Mouse (Mus musculus) adipocyte (in vitro differentiated cells): Measurements from ENCODE around the gene Naa11.

ENCODE experiments used
- DNase-seq: peaks from one replicate; pipeline ENCODE4 v3.0.0-alpha.2; 2016; ENCODE audit warnings: low spot score

Naa11 gene

GRCm38 (mm10) chr5:97392160-97392559, at the start of gene Naa11:
Gene Naa11 (minus strand): TSS chr5:97392379.
- no peak for DNase-seq

- DNase-seq: no peak
Observed at GRCm38 (mm10) chr5:97432512-97432911, 40.3 kb upstream of the Naa11 start.

DNA sequence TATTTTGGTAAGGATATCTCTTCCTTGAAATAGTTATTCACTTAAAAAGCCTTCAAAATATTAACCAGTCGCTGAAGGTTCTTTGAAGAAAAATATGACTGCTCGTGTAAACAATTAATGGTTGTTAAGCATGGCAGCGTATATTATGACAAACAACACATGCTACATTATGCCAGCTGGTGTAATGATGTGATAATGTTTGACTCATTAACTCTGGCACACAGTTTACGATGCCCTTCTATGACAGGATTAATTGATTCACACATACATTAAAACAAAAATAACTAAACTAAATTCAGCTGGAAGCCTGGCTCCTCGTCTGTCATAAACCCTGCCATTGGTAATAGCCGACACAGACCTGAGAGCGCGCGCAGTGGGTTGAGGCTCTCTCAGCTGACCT, 37.8 kb upstream of the Naa11 start:
- DNase-seq: no peak

GRCm38 (mm10) chr5:97421669-97422068, 29.5 kb upstream of the Naa11 start:
- no peak for DNase-seq

- DNase-seq: no peak
Observed at GRCm38 (mm10) chr5:97417185-97417584, 25.0 kb upstream of the Naa11 start.

GRCm38 (mm10) chr5:97415837-97416236, 23.7 kb upstream of the Naa11 start:
- DNase-seq: no peak

GRCm38 (mm10) chr5:97413716-97414115, 21.5 kb upstream of the Naa11 start:
- no peak for DNase-seq

DNA sequence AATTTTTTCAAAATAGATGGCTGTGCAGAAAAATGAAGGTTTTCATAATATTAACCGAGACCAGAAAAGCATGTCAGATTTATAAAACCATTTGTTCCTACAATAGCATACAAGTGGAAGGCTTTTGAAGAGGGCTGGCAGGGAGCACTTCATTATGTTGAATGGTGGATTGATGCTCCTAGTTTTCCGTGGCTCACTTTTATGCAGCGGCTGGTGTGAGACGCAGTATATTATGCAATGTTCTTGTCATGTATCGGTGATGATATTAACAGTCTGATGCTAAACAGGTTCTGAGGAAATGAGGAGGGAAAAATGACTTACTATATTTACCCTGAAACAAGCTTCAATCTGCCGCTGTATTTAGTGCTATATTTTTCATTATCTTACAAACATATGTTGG, 18.0 kb upstream of the Naa11 start:
- no peak for DNase-seq

DNA sequence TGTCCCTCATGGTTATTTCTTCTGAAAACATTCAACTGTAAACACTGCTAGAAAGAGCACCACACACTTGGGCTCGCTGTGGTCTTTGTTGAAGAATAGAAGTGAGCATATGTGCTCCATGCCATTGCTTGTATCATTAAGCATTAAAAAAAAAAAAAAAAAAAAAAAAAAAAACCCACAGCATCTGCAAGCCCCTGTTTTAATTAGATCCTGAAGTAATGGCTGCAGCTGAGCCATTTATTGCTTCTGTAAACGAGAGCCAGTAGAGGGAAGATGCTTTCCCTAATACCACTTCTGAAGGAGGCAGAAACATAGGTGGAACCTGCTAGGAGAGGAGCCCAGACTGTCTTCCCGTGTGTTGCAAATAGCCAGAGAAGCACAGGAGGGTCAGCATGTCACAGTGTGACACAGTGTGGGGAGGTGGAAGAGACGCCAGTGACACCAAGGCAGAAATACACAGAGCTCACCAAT, 17.1 kb upstream of the Naa11 start:
- DNase-seq: no peak

GRCm38 (mm10) chr5:97401042-97401441, 8.9 kb upstream of the Naa11 start:
- DNase-seq: no peak

GRCm38 (mm10) chr5:97397585-97397984, 5.4 kb upstream of the Naa11 start:
- DNase-seq: no peak

- no peak for DNase-seq
Observed at GRCm38 (mm10) chr5:97387622-97388021, 4.6 kb downstream of the Naa11 start.

DNA sequence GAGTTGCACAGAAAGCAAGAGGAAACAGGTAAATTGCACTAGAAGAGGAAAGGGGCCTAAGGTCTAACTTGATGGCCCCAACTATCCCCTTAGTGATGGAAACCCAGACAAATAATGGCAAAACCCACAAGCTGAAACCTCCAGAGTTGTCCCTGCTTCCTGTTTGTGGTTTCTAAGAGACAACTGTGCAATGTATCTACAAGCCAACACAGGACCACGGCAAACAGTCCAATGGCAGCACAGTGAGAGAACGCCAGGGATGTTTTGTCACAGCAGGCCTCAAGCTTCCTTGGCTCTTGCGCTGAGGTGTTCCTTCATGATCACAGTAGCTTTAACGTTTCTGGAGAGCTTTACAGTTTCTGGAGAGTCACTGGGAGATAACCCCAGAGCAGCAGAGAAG, 7.8 kb downstream of the Naa11 start:
- no peak for DNase-seq

DNA sequence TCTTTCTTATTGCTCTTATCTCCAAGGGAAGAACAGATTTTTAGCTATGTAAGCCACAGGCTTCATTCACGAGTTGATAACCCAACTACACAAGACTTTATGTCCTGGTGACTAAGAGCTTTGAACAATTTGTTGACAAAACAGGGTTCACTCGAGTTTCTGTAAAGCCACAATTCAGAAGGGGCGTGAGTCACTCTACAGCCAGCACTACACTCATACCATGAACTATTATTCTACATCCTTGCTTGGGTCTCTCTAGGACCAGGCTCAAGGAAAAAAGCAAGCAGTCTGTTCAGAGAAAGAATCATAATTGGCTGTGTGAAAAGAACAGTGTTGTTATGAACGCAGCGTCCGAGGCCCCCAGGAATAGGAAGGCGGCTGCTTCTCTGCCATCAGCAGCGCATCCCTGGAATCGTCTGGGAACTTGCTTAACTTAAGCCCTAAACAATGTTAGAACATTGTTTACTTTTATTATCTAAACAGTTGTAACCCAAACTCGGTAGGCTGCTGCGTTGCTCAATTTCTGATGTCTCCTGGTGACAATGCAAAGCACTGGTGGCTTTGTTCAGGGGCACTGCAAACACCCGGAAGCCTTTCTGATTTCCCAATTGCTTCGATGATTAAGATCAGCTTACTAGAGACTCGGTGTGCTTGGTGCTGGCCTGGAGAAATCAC, 9.5 kb downstream of the Naa11 start:
- no peak for DNase-seq

DNA sequence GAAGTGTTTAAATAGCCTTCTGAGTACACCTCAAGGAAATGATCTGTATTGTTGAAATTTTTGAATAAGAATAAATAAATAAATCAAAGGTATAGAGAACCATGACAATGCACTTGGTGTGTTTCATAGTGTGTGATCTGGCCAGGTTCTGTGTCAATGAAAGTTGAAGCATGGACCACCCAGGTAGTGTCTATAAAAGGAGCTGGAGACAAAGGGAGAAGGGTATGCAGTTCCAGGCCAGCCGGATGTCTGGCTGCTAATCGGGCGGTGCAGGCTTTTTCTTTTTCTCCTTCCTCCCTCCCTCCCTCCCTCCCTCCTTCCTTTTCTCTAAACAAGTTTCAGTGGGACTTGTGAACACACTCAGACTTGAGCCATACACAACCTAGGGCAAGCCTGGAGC, 12.2 kb downstream of the Naa11 start:
- no peak for DNase-seq

DNA sequence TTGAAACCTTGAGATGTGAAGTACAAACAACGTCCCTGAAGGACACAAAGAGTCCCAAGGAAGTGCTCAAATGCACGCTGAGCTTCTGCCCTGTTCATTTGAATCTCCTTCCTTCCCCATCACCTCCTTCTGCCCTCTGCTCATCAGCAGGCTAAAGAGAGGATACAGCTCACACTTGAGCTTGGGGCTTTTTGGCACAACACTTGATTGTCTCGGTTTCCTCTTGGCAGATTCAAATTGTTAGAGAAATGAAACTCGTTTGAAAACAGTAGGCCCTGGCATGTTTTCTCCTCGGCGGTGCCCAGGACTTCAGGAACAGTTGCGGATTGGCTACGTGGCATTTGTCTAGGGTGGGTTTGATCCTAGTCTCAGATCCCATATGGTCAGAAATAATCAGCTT, 27.4 kb downstream of the Naa11 start:
- DNase-seq: no peak

- no peak for DNase-seq
Observed at GRCm38 (mm10) chr5:97364252-97364651, 27.9 kb downstream of the Naa11 start.

DNA sequence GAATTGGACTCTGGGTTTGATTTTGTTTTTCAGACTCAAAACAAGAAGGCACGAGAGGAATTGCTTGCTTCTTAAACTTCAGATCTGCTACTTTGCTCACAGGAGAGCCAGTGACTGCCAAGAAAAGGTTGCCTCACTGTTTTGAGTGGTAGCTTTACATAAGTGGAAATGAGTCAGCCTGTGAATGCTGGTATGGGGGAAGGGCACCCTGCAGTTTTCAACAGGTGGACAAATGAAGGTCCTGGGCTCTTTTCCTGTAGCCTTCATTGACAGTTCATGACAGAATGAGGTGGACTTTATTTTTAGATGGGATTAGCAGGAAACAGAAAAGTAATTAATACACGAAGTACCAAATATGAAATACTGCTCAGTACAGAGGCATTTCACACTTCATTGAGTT, 29.6 kb downstream of the Naa11 start:
- peak; percentile 29 for DNase-seq

GRCm38 (mm10) chr5:97359104-97359503, 33.1 kb downstream of the Naa11 start:
- DNase-seq: no peak

DNA sequence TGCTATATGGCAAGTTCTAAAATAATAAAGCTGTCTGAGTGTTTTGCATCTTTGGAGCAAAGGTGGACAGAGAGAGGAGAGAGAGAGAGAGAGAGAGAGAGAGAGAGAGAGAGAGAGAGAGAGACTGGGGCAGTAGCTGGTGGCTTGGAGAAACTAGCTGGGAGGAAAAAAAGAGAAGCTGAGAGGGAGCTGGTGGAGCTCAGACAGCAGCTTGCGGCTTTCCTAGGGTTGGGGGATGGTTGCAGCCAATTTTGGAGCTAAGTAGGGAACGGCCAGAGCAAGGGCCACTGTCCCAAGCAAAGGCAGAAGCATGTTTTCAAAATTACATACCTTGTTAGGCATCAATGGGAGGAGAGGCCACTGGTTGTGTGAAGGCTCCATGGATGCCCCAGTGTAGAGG, 36.0 kb downstream of the Naa11 start:
- DNase-seq: no peak

- DNase-seq: no peak
Observed at GRCm38 (mm10) chr5:97355152-97355551, 37.0 kb downstream of the Naa11 start.

DNA sequence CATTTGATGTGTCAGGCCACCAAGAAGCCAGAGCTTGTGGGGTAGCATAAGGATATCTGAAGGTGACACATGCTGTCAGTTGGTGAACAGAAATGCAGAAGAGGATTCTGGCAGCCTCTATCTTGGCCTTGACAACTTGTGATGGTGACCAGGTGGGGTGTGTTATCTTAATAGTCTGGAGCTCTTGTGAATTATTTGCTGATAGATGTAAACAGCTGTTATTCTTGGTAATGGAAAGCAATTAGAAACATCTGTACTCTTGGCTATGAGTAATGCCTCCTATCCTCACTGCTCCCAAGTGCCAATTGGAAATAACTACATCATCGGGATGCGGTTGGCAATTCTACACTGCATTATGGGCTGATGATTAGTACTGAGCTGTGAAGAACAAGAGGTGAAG, 43.4 kb downstream of the Naa11 start:
- no peak for DNase-seq

DNA sequence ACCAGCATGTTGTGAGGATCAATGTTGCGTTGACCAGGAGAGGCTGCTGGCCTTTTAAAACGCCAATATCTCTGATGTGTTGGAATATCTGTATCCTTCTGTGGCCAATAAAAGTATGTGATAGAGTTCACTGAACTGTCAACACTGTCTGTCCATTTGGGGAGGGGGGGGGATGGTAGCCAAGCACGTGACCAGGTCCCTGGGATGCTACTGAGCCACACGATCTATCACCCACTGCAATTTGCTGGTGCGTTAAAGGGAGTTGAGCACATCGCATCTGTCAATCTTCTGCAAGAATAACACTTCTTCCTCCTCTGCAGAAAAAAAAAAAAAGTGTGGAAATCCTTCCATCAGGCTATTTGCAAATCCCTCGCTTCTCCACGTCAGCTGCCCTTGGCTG, 43.9 kb downstream of the Naa11 start:
- DNase-seq: no peak

DNA sequence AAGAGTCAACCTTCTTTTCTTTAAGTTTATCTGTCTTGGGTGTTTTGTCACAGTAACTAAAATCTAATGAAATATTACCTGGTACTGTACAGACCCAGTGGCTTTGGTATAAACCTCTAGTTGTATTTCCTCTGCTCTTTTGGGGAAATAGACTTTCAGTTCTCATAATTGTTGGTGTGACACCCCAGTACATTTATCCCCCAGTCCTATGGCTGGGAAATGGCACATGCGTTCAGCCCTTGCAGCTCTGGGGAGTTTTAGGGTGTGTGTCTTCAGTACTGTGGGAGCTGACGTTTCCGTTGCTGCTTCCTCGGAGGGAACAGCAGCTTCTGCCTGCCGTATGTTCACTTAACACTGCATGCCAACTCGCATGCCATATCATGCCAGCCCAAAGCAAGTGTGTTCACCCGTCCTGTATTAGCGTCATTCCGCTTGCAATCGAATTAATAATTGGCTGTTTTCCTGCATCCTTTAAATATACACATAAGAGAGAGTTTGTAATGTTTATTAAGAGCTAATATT, 46.4 kb downstream of the Naa11 start:
- no peak for DNase-seq
